Mouse (Mus musculus) thymus, adult 18-20 months (tissue): Measurements from ENCODE around the gene Ppp1r9a.

Experiments used
- DNase-seq, 2 experiments: peaks; one replicate each; pipeline ENCODE4 v3.0.0; 2022; ENCODE audit warnings: mixed read lengths in 2 of 2

Gene Ppp1r9a

GRCm38 (mm10) chr6:5110715-5111048, 208.0 kb downstream of the Ppp1r9a start:
- no peak for DNase-seq

- no peak for DNase-seq
These were observed 210.4 kb downstream of the Ppp1r9a start for GRCm38 (mm10) chr6:5113103-5113502.

- DNase-seq: no peak
These were observed 211.0 kb downstream of the Ppp1r9a start for GRCm38 (mm10) chr6:5113734-5114133.

GRCm38 (mm10) chr6:5114857-5115256, 212.1 kb downstream of the Ppp1r9a start:
- DNase-seq: no peak

- no peak for DNase-seq
These were observed 216.6 kb downstream of the Ppp1r9a start for GRCm38 (mm10) chr6:5119181-5119910.

- DNase-seq: no peak
These were observed 217.5 kb downstream of the Ppp1r9a start for GRCm38 (mm10) chr6:5120229-5120628.

- DNase-seq: no peak
These were observed 226.8 kb downstream of the Ppp1r9a start for GRCm38 (mm10) chr6:5129364-5130093.

GRCm38 (mm10) chr6:5134986-5135385, 232.3 kb downstream of the Ppp1r9a start:
- no peak for DNase-seq

GRCm38 (mm10) chr6:5136046-5136445, 233.3 kb downstream of the Ppp1r9a start:
- no peak for DNase-seq

- no peak for DNase-seq
These were observed 236.3 kb downstream of the Ppp1r9a start for GRCm38 (mm10) chr6:5138875-5139631.

- no peak for DNase-seq
These were observed 236.9 kb downstream of the Ppp1r9a start for GRCm38 (mm10) chr6:5139666-5140065.

GRCm38 (mm10) chr6:5147488-5148142, 244.9 kb downstream of the Ppp1r9a start:
- no peak for DNase-seq

- no peak for DNase-seq
These were observed 247.2 kb downstream of the Ppp1r9a start for GRCm38 (mm10) chr6:5149941-5150340.

- no peak for DNase-seq
These were observed 248.5 kb downstream of the Ppp1r9a start for GRCm38 (mm10) chr6:5151171-5151570.

- no peak for DNase-seq
These were observed 249.5 kb downstream of the Ppp1r9a start for GRCm38 (mm10) chr6:5152185-5152584.

- no peak for DNase-seq
These were observed 252.1 kb downstream of the Ppp1r9a start for GRCm38 (mm10) chr6:5154786-5155185.

- no peak for DNase-seq
These were observed 252.7 kb downstream of the Ppp1r9a start for GRCm38 (mm10) chr6:5155313-5155927.

GRCm38 (mm10) chr6:5156541-5157425, 254.1 kb downstream of the Ppp1r9a start:
- DNase-seq: no peak

GRCm38 (mm10) chr6:5159385-5159791, 256.7 kb downstream of the Ppp1r9a start:
- DNase-seq: no peak

GRCm38 (mm10) chr6:5162052-5162451, 259.3 kb downstream of the Ppp1r9a start:
- DNase-seq: no peak

GRCm38 (mm10) chr6:5163507-5164144, 260.9 kb downstream of the Ppp1r9a start:
- DNase-seq: no peak
